Mouse (Mus musculus) neural tube, embryonic 14.5 days (tissue): ENCODE measurements at regions not wholly inside any gene's neighbourhood (a gene's known extent, or its start where the extent isn't known, plus 50 kb on each side); places are given as distances from the start of the nearest gene placed in this dataset.
A peak's percentile ranks its signal among the peaks of the same experiment; 100 is the strongest.

Experiments used
- ATAC-seq: fragments of 200-750 bp; cut with Nextera tagmentation; 2 replicates; pipeline ENCODE4 v1.8.0; 2017; ENCODE audit warnings: low read depth, mild to moderate bottlenecking, moderate TSS enrichment, moderate library complexity
- H3K27ac ChIP-seq: fragments of 300-500 bp; sonication (generic); 2 replicates; pipeline ENCODE4 v1.5.1; 2014; ENCODE audit warnings: low read depth, mild to moderate bottlenecking, control low read depth, low read length, moderate library complexity, mixed read lengths
- H3K27me3 ChIP-seq: fragments of 300-500 bp; sonication (generic); 2 replicates; pipeline ENCODE4 v1.6.1; 2014; ENCODE audit warnings: low read length; ENCODE audit not compliant: control insufficient read depth, insufficient read depth
- H3K36me3 ChIP-seq: fragments of 300-500 bp; sonication (generic); 2 replicates; pipeline ENCODE4 v1.6.1; 2014; ENCODE audit warnings: low read length, mixed read lengths; ENCODE audit not compliant: control insufficient read depth, insufficient read depth
- H3K4me1 ChIP-seq: fragments of 300-500 bp; sonication (generic); 2 replicates; pipeline ENCODE4 v1.6.1; 2014; ENCODE audit warnings: low read length; ENCODE audit not compliant: control insufficient read depth, insufficient read depth
- H3K4me2 ChIP-seq: fragments of 300-500 bp; sonication (generic); 2 replicates; pipeline ENCODE4 v1.6.1; 2014; ENCODE audit warnings: mild to moderate bottlenecking, low read depth, low read length, control low read depth
- H3K4me3 ChIP-seq: fragments of 300-500 bp; sonication (generic); 2 replicates; pipeline ENCODE4 v1.5.1; 2014; ENCODE audit warnings: low read depth, low read length, control low read depth, mixed read lengths
- H3K9ac ChIP-seq: fragments of 300-500 bp; sonication (generic); replicated peaks from 2 replicates; pipeline ENCODE4 v1.6.1; 2014; ENCODE audit warnings: low read depth, mild to moderate bottlenecking, control low read depth, low read length, mixed read lengths
- H3K9me3 ChIP-seq: fragments of 300-500 bp; sonication (generic); 2 replicates; pipeline ENCODE4 v1.6.1; 2016; ENCODE audit warnings: low read length; ENCODE audit not compliant: control insufficient read depth
- WGBS: fragments of 180-500 bp; shearing (Covaris S2); extraction: QIAGEN DNeasy Blood & Tissue Kit; methylation state at CpG from one replicate; pipeline ENCODE4 v1.1.7; 2014; 5-methylcytosine and 5-hydroxymethylcytosine counted together

- Histone ChIP-seq H3K9ac (0 out of 2 replicates have a peak overlapping the region, but pooled peaks have one; percentile 8), H3K36me3 (no peaks in the 10 kb centered on the region), H3K4me3 (peak overlapping the region; percentile 0; the same call in 1 of the 2 replicates), H3K4me1 (peaks cover 15% of the 10 kb centered on the region), H3K4me2 (peak overlapping the region; percentile 30), H3K9me3 (no peaks in the 10 kb centered on the region), H3K27me3 (no peaks in the 10 kb centered on the region), H3K27ac (peak overlapping the region; percentile 8; the same call in 1 of the 2 replicates)
- ATAC-seq = peak; percentile 70
- 6% methylated on average over 23 of the region's 23 CpGs for WGBS
Measured at GRCm38 (mm10) chr7:136007796-136008455, 291.8 kb upstream of the Mki67 start.

GRCm38 (mm10) chr7:136008486-136008885 is 292.3 kb upstream of the Mki67 start:
- WGBS = 35% methylated on average over 6 of the region's 6 CpGs
- H3K4me1 ChIP-seq = peaks cover 15% of the 10 kb centered on the region

GRCm38 (mm10) chr7:136010013-136010412 is 293.9 kb upstream of the Mki67 start:
- H3K4me2 ChIP-seq = no peak overlapping the region
- no peak overlapping the region for H3K4me3 ChIP-seq
- H3K4me1 ChIP-seq = peaks cover 15% of the 10 kb centered on the region
- no peak overlapping the region for H3K9ac ChIP-seq
- H3K27me3 ChIP-seq = no peaks in the 10 kb centered on the region
- ATAC-seq = peak; percentile 82
- H3K27ac ChIP-seq = no peak overlapping the region
- WGBS = 38% methylated on average over 7 of the region's 7 CpGs
- no peaks in the 10 kb centered on the region for H3K36me3 ChIP-seq
- H3K9me3 ChIP-seq = no peaks in the 10 kb centered on the region

More at GRCm38 (mm10) chr7:136008486-136008885, 292.3 kb upstream of the Mki67 start:
- H3K9ac ChIP-seq = 0 out of 2 replicates have a peak overlapping the region, but pooled peaks have one; percentile 8
- no peaks in the 10 kb centered on the region for H3K36me3 ChIP-seq
- H3K4me2 ChIP-seq = peak overlapping the region; percentile 30
- H3K4me3 ChIP-seq = 0 out of 2 replicates have a peak overlapping the region, but pooled peaks have one; percentile 0
- H3K27ac ChIP-seq = peak overlapping the region; percentile 8; the same call in 1 of the 2 replicates
- no peaks in the 10 kb centered on the region for H3K9me3 ChIP-seq
- ATAC-seq = 0 out of 2 replicates have a peak, but pooled peaks have one; percentile 19
- no peaks in the 10 kb centered on the region for H3K27me3 ChIP-seq

GRCm38 (mm10) chr7:136014706-136015105 is 298.5 kb upstream of the Mki67 start:
- 41% methylated on average over 4 of the region's 4 CpGs for WGBS
- H3K36me3 ChIP-seq = no peaks in the 10 kb centered on the region
- H3K27ac ChIP-seq = no peak overlapping the region
- no peaks in the 10 kb centered on the region for H3K27me3 ChIP-seq
- H3K9me3 ChIP-seq = no peaks in the 10 kb centered on the region
- no peaks in the 10 kb centered on the region for H3K4me1 ChIP-seq
- H3K4me2 ChIP-seq = no peak overlapping the region
- no peak for ATAC-seq
- no peak overlapping the region for H3K4me3 ChIP-seq
- no peak overlapping the region for H3K9ac ChIP-seq

GRCm38 (mm10) chr7:136016918-136017317 is 300.8 kb upstream of the Mki67 start:
- no peak overlapping the region for H3K27ac ChIP-seq
- no peaks in the 10 kb centered on the region for H3K9me3 ChIP-seq
- no peak overlapping the region for H3K9ac ChIP-seq
- 68% methylated on average over 8 of the region's 8 CpGs for WGBS
- H3K4me3 ChIP-seq = no peak overlapping the region
- no peaks in the 10 kb centered on the region for H3K36me3 ChIP-seq
- ATAC-seq = no peak
- no peaks in the 10 kb centered on the region for H3K27me3 ChIP-seq
- no peaks in the 10 kb centered on the region for H3K4me1 ChIP-seq
- no peak overlapping the region for H3K4me2 ChIP-seq

- Histone ChIP-seq H3K9me3 (no peaks in the 10 kb centered on the region), H3K4me2 (no peak overlapping the region), H3K27me3 (no peaks in the 10 kb centered on the region), H3K36me3 (no peaks in the 10 kb centered on the region), H3K27ac (no peak overlapping the region), H3K4me3 (no peak overlapping the region), H3K9ac (no peak overlapping the region), H3K4me1 (no peaks in the 10 kb centered on the region)
- WGBS = 64% methylated on average over 7 of the region's 7 CpGs
- ATAC-seq = no peak
Measured at GRCm38 (mm10) chr7:136020577-136020976, 304.4 kb upstream of the Mki67 start.

GRCm38 (mm10) chr7:136021071-136021470 is 304.9 kb upstream of the Mki67 start:
- Histone ChIP-seq H3K4me2 (no peak overlapping the region), H3K27ac (no peak overlapping the region), H3K36me3 (no peaks in the 10 kb centered on the region), H3K4me1 (no peaks in the 10 kb centered on the region), H3K9me3 (no peaks in the 10 kb centered on the region), H3K27me3 (no peaks in the 10 kb centered on the region), H3K9ac (no peak overlapping the region), H3K4me3 (no peak overlapping the region)
- 53% methylated on average over 2 of the region's 2 CpGs for WGBS
- no peak for ATAC-seq

- 67% methylated on average over 5 of the region's 5 CpGs for WGBS
- H3K9ac ChIP-seq = no peak overlapping the region
Measured at GRCm38 (mm10) chr7:136022781-136023448, 306.8 kb upstream of the Mki67 start.

GRCm38 (mm10) chr7:136026451-136026850 is 310.3 kb upstream of the Mki67 start:
- 28% methylated on average over 7 of the region's 7 CpGs for WGBS
- H3K4me3 ChIP-seq = no peak overlapping the region
- no peak overlapping the region for H3K4me2 ChIP-seq
- no peak for ATAC-seq
- no peak overlapping the region for H3K9ac ChIP-seq
- H3K36me3 ChIP-seq = no peaks in the 10 kb centered on the region
- no peak overlapping the region for H3K27ac ChIP-seq
- no peaks in the 10 kb centered on the region for H3K9me3 ChIP-seq
- H3K4me1 ChIP-seq = peaks cover 7% of the 10 kb centered on the region; the same call in 1 of the 2 replicates
- H3K27me3 ChIP-seq = no peaks in the 10 kb centered on the region

More at GRCm38 (mm10) chr7:136022781-136023448, 306.8 kb upstream of the Mki67 start:
- no peaks in the 10 kb centered on the region for H3K36me3 ChIP-seq
- H3K27ac ChIP-seq = no peak overlapping the region
- H3K27me3 ChIP-seq = no peaks in the 10 kb centered on the region
- no peak for ATAC-seq
- no peak overlapping the region for H3K4me2 ChIP-seq
- H3K9me3 ChIP-seq = no peaks in the 10 kb centered on the region
- no peak overlapping the region for H3K4me3 ChIP-seq
- H3K4me1 ChIP-seq = peaks cover 7% of the 10 kb centered on the region; the same call in 1 of the 2 replicates
